Mouse (Mus musculus): ENCODE measurements at regions not wholly inside any gene's neighbourhood (a gene's known extent, or its start where the extent isn't known, plus 50 kb on each side); places are given as distances from the start of the nearest gene placed in this dataset.
A peak's percentile ranks its signal among the peaks of the same experiment; 100 is the strongest.

DNA sequence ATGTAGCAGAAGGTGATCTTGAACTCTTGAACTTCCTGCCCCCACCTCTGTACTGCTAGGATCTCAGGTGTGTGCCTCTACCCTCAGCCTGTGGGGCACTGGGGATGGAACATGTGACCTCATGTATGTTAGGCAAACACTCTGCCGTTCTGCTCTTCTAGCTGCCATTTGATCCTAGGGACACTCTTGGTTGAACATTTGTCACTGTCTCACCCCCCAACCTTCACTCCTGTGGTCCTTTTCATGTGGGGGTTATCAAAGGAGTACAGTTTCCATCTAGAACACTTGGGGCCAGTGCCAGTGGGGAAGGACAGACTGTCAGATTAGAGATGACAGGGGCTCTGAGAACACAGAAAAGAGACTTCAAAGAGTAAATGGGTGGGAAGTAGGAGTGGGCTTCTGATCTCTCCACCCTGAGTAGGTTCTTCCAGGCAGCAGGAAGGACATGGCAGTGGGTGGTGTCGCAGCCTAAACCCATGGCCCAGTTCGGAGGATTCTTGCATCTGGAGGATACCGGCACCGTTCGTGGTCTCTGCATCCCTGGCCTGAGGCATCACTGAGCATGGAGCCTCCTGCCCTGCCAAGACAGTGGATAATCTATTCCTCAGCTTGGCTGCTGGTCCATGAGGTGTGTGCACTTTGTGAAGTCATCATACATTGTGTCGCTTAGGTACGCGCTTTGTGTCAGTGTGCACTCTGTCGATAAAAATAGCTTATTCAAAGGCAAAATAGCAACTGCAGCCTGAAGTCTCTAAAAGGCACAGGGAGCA is 132.7 kb upstream of the Ctnnb1 start:
- no peak overlapping the region for H3K9ac ChIP-seq
- no peaks in the 10 kb centered on the region; the same call in 1 of the 2 replicates for H3K27me3 ChIP-seq
- ATAC-seq (ENCODE audit: insufficient number of reproducible peaks, insufficient read depth, low FRiP score, low TSS enrichment) = no peak
- H3K36me3 ChIP-seq = no peaks in the 10 kb centered on the region
- WGBS = 79% methylated on average over 10 of the region's 10 CpGs
- H3K4me2 ChIP-seq (replicated peaks) = no peak overlapping the region
- no peak overlapping the region for H3K27ac ChIP-seq
- no peak overlapping the region for H3K4me3 ChIP-seq
- peaks cover 8% of the 10 kb centered on the region for H3K9me3 ChIP-seq
- H3K4me1 ChIP-seq = 0 out of 2 replicates have a peak, but pooled peaks cover 6% of the 10 kb centered on the region

DNA sequence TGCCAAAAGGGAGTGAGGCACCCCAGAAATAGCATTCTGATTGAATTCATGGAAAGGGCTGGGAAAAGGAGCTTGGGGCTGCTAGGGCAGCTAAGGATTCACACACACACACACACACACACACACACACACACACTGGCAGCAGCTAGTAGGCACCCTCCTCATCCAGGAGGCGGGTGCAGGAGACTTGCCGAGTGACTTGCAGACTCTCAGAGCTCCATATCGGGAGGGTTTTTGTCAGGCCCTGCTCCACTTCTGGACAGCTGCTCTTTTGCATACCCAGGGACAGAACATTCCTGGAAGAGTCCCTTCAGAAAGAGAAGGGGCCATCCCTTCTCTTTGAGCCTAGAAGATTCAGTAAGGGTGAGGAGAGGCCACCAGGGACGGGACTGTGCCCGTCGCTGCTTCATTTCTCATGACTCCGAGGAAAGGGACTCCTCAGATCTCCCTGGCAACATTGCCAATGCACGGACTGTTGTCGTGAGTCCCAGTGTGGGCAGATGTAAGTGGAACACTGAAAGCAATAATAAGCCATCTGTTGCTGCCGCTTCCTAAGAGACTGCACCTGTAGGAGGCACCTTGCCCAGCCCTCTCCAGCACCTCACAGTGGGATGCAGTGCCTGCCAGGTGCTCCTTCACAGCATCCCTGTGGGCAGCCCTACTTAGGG is 130.9 kb upstream of the Ctnnb1 start:
- 52% methylated on average over 10 of the region's 10 CpGs for WGBS
- H3K4me2 ChIP-seq (replicated peaks) = no peak overlapping the region
- no peak for ATAC-seq (ENCODE audit: insufficient number of reproducible peaks, insufficient read depth, low FRiP score, low TSS enrichment)
- H3K9me3 ChIP-seq = no peaks in the 10 kb centered on the region
- no peaks in the 10 kb centered on the region for H3K36me3 ChIP-seq
- no peaks in the 10 kb centered on the region; the same call in 1 of the 2 replicates for H3K27me3 ChIP-seq
- no peak overlapping the region for H3K9ac ChIP-seq
- 0 out of 2 replicates have a peak, but pooled peaks cover 6% of the 10 kb centered on the region for H3K4me1 ChIP-seq
- no peak overlapping the region for H3K27ac ChIP-seq
- H3K4me3 ChIP-seq = no peak overlapping the region

DNA sequence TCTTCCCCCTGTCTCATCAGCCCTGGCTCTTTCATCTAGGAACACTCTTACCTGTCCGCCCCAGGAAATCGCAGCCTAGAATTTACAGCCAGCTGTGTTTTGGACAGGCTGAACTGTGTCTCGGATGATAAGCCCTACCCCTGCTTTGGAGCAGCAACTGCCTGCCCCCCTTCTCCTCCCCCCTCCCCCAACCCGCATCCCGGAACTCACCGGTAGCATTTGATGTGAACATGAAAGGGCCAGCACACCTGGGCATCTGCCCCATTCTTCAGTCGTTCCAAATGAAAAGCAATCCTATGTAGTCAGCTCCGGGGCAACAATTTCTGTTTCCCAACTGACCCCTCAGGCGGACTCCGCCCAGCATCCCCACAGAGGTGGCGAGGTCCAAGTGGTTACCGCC is 130.1 kb upstream of the Ctnnb1 start:
- no peak overlapping the region for H3K4me3 ChIP-seq
- no peak overlapping the region for H3K4me2 ChIP-seq (replicated peaks)

DNA sequence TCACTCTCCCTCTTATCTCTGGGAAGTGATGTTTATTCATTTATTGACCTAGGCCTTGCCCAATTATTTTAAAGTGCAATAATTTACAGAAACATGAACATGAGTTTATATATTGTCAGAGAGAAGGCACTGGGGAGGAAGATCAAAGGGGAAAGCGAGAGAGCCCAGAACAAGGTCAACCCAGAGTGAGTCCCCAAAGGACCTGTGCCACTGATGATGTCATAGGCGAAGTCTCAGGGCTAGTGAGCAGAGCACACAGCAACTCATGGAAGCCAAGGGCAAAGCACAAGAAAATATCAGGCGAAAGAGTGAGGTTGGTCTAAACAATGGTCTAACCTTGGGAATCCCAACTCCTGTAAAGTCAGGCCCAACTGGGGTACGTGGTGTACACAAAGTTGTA is 126.4 kb upstream of the Ctnnb1 start:
- 88% methylated on average over 4 of the region's 4 CpGs for WGBS

More for the DNA sequence above, 130.1 kb upstream of the Ctnnb1 start:
- H3K27me3 ChIP-seq = no peaks in the 10 kb centered on the region; the same call in 1 of the 2 replicates
- H3K4me1 ChIP-seq = 0 out of 2 replicates have a peak, but pooled peaks cover 6% of the 10 kb centered on the region
- H3K9me3 ChIP-seq = no peaks in the 10 kb centered on the region
- no peak overlapping the region for H3K9ac ChIP-seq
- H3K36me3 ChIP-seq = no peaks in the 10 kb centered on the region
- ATAC-seq (ENCODE audit: insufficient number of reproducible peaks, insufficient read depth, low FRiP score, low TSS enrichment) = no peak
- WGBS = 33% methylated on average over 12 of the region's 12 CpGs
- H3K27ac ChIP-seq = no peak overlapping the region

DNA sequence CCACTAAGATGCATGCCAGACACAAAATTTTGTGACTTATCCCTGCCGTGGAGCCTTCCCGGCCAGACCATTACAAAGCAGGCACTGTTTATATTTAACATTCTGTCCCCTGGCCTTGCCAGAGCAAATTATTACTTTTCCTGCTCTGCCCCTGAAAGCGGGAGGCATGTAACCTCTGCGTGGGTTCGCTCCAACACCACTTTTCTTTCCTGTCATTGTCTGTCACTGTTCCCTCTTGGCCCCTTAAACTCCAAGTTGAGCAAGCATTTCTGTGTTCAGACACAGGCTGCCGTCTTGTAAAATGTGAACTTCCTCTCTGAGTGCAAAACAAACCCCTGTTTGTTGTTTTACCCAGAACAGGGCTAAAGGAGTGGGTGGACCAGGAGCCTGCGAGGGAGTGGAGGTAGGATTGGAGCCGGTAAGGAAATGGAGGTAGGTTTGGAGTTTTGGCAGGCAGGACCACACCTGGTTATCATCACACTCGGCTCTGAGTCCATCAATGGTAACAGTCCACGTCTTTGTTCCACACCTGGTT is 124.2 kb upstream of the Ctnnb1 start:
- Histone ChIP-seq H3K4me2 (replicated peaks) (no peak overlapping the region), H3K27ac (peak overlapping the region; percentile 42; the same call in 1 of the 2 replicates), H3K36me3 (no peaks in the 10 kb centered on the region), H3K27me3 (no peaks in the 10 kb centered on the region), H3K4me1 (peaks cover 16% of the 10 kb centered on the region), H3K9me3 (no peaks in the 10 kb centered on the region), H3K4me3 (no peak overlapping the region), H3K9ac (no peak overlapping the region)
- no peak for ATAC-seq (ENCODE audit: insufficient number of reproducible peaks, insufficient read depth, low FRiP score, low TSS enrichment)
- WGBS = 28% methylated on average over 10 of the region's 10 CpGs

More for the DNA sequence above, 126.4 kb upstream of the Ctnnb1 start:
- Histone ChIP-seq H3K9me3 (no peaks in the 10 kb centered on the region), H3K27ac (no peak overlapping the region), H3K27me3 (no peaks in the 10 kb centered on the region; the same call in 1 of the 2 replicates), H3K36me3 (no peaks in the 10 kb centered on the region), H3K4me3 (no peak overlapping the region), H3K9ac (no peak overlapping the region), H3K4me1 (peaks cover 21% of the 10 kb centered on the region), H3K4me2 (replicated peaks) (no peak overlapping the region)
- ATAC-seq (ENCODE audit: insufficient number of reproducible peaks, insufficient read depth, low FRiP score, low TSS enrichment) = no peak

DNA sequence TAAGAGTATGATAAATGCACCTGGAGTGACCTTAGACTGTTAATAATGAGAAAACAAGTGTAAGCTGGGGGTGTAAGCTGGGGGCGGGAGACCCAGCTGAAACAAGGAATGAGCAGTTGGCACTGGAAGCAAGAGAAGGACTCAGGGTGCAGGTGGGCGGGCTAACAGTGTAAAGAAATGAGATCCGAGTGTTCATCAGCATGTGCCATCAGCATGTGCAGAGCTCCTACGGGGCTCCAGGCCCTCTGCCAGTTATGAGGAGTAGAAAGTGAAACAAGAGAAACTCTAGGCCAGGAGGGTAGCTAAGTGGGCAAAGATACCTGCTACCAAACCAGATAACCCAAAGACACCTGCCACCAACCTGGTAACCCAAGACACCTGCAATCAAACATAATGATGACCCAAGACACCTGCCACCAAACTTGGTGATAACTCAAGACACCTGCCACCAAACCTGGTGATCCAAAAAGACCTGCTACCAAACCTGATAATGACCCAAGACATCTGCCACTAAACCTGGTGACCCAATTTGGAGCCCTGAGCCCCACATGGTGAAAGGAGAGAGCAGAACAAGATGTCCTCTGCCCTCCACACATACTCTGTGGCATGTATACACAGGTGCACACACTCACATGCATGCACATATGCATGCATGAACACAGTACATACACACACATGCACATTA is 120.1 kb upstream of the Ctnnb1 start:
- H3K4me1 ChIP-seq = peaks cover 26% of the 10 kb centered on the region
- no peak for ATAC-seq (ENCODE audit: insufficient number of reproducible peaks, insufficient read depth, low FRiP score, low TSS enrichment)

DNA sequence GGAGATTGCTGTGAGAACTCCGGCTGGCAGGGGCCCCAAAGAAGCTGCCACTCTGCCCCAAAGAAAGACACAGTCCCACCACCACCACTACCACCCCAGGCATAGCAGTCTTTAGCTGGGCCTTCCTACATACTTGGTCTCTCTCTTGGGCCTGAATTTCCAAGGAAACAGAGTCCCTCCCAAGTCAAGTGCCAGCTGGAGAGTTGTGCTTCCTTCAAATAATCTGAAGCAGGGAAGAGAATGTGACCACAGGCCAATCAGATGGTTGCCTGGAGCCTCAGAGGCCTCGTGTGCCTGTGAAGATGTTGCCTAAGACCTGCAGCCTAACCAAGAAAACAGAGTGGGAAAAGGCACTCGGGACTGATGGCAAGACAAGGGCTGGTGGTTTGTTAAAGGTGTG is 117.5 kb upstream of the Ctnnb1 start:
- WGBS = 80% methylated on average over 3 of the region's 3 CpGs
- H3K4me3 ChIP-seq = no peak overlapping the region
- no peaks in the 10 kb centered on the region for H3K9me3 ChIP-seq
- no peak overlapping the region for H3K27ac ChIP-seq
- H3K9ac ChIP-seq = no peak overlapping the region
- no peak overlapping the region for H3K4me2 ChIP-seq (replicated peaks)
- no peak for ATAC-seq (ENCODE audit: insufficient number of reproducible peaks, insufficient read depth, low FRiP score, low TSS enrichment)
- H3K36me3 ChIP-seq = no peaks in the 10 kb centered on the region
- peaks cover 18% of the 10 kb centered on the region; the same call in 1 of the 2 replicates for H3K4me1 ChIP-seq
- H3K27me3 ChIP-seq = no peaks in the 10 kb centered on the region

More for the DNA sequence above, 120.1 kb upstream of the Ctnnb1 start:
- Histone ChIP-seq H3K27ac (no peak overlapping the region), H3K27me3 (no peaks in the 10 kb centered on the region), H3K4me3 (no peak overlapping the region), H3K36me3 (no peaks in the 10 kb centered on the region), H3K9ac (no peak overlapping the region), H3K4me2 (replicated peaks) (no peak overlapping the region), H3K9me3 (no peaks in the 10 kb centered on the region)
- WGBS = 58% methylated on average over 4 of the region's 4 CpGs

DNA sequence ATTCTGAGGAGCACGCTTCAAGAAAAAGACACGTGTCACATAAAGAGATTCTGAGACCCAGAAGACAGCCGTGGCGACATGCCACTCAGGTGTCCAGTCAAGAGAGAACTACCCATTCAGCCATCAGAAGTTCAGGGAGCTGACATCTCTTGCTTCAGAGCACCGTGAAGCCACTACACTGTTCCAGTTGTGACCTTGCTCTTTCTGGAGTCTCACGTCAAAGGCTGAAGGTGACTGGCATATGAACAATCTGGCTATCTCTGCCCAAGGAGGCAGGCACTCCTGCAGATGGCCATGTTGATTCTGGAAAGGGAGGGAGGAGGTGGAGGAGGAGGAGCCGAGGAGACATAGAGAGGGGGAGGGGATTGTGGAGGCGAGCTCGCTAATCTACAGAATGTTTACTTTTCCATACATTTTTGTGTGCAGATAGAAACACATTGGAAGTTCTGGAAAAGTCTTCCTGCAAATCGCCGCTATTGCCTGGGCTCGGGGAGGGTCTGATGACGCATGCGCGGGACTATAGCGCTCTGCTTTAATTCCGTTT is 116.3 kb upstream of the Ctnnb1 start:
- Histone ChIP-seq H3K4me2 (replicated peaks) (no peak overlapping the region), H3K4me1 (peaks cover 18% of the 10 kb centered on the region; the same call in 1 of the 2 replicates), H3K9ac (no peak overlapping the region), H3K4me3 (no peak overlapping the region), H3K27ac (no peak overlapping the region), H3K9me3 (no peaks in the 10 kb centered on the region), H3K36me3 (no peaks in the 10 kb centered on the region), H3K27me3 (no peaks in the 10 kb centered on the region)
- WGBS = 73% methylated on average over 17 of the region's 17 CpGs
- no peak for ATAC-seq (ENCODE audit: insufficient number of reproducible peaks, insufficient read depth, low FRiP score, low TSS enrichment)

DNA sequence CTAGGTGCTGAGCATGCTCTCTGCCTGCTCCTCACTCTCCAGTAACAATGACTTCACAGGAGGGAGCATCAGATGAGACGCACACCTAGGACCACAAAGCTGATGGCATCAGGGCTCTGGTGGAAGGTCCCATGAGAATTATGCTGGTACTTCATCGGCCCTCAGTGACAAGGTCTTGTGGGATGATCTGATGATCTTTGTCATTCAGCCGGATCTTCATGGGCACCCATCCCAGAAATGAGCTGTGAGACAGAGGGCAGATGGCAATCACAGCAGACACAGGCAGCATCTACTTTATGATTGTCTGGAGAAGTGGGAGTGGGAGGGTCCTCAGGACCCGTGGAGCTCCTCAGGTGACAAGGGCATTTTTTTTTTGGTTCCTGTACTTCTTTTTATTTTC is 114.7 kb upstream of the Ctnnb1 start:
- no peaks in the 10 kb centered on the region for H3K36me3 ChIP-seq
- H3K27me3 ChIP-seq = no peaks in the 10 kb centered on the region
- no peak overlapping the region for H3K27ac ChIP-seq
- H3K4me1 ChIP-seq = peaks cover 18% of the 10 kb centered on the region; the same call in 1 of the 2 replicates
- no peak overlapping the region for H3K9ac ChIP-seq
- no peak overlapping the region for H3K4me3 ChIP-seq
- ATAC-seq (ENCODE audit: insufficient number of reproducible peaks, insufficient read depth, low FRiP score, low TSS enrichment) = no peak
- 77% methylated on average over 4 of the region's 4 CpGs for WGBS
- no peaks in the 10 kb centered on the region for H3K9me3 ChIP-seq
- H3K4me2 ChIP-seq (replicated peaks) = no peak overlapping the region

DNA sequence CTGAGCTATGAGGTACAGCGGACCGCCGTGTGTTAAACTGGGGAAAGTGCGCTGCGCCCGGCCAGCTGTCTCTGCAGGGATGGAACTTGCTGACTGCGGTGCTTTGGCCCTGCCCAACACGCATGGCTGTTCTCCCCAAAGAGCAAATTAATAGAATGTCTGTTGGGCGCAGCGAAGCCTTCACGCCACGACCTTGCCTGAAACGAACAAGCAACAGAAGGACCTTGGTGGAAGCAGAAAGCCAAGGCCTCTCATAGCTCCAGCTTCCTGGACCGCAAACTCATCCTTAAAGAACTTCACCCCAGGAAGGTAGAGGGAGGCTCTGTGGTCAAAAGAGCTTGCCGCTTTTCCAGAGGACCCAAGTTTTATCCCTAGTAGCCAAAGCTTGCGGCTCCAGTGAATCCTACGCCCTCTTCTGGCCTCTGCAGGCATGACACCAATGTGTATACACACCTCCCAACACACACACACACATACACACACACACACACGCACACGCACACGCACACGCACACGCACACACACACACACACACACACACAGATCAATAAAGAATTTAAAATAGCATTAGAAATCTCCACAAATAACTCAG is 110.2 kb upstream of the Ctnnb1 start:
- Histone ChIP-seq H3K4me3 (no peak overlapping the region), H3K4me2 (replicated peaks) (no peak overlapping the region), H3K27ac (no peak overlapping the region), H3K9ac (no peak overlapping the region), H3K9me3 (no peaks in the 10 kb centered on the region), H3K4me1 (peaks cover 8% of the 10 kb centered on the region; the same call in 1 of the 2 replicates), H3K36me3 (no peaks in the 10 kb centered on the region), H3K27me3 (no peaks in the 10 kb centered on the region)
- 89% methylated on average over 22 of the region's 22 CpGs for WGBS
- ATAC-seq (ENCODE audit: insufficient number of reproducible peaks, insufficient read depth, low FRiP score, low TSS enrichment) = no peak

DNA sequence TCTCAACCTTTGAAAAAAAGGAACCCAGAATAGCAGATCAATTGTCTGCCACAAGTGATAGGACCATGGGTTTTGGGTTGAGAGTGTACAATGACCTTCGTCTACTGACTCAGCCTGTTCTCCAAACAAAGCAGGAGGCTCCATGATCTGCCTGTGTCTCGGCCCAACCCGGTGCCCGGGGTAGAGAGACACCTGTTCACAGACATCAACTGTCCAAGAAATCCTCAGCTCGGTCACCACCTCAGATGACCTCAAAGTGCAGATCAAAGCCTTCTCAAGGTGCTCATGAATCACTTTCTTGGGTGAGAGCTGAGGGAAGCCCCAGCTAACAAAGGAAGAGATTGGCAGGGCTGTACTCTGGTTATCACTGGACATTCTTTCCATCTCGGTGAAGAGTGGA is 108.1 kb upstream of the Ctnnb1 start:
- no peak for ATAC-seq (ENCODE audit: insufficient number of reproducible peaks, insufficient read depth, low FRiP score, low TSS enrichment)
- Histone ChIP-seq H3K27me3 (no peaks in the 10 kb centered on the region), H3K9ac (no peak overlapping the region), H3K4me3 (no peak overlapping the region), H3K36me3 (no peaks in the 10 kb centered on the region), H3K27ac (no peak overlapping the region), H3K4me2 (replicated peaks) (no peak overlapping the region), H3K4me1 (no peaks in the 10 kb centered on the region; the same call in 1 of the 2 replicates), H3K9me3 (no peaks in the 10 kb centered on the region)
- WGBS = 88% methylated on average over 6 of the region's 6 CpGs
